Mouse (Mus musculus) granulocyte monocyte progenitor cell, adult 5-6 weeks (primary cell): ENCODE measurements around the gene Scn10a. TPM values are rescaled to one million over a fixed set of nuclear protein-coding genes. Genes with fewer than 3 reads are reported as not detected.
A peak's percentile ranks its signal among the peaks of the same experiment; 100 is the strongest.

Experiments
- ATAC-seq: replicated peaks from 2 replicates; pipeline ENCODE4 v1.8.0; 2016; ENCODE audit warnings: mild to moderate bottlenecking, moderate TSS enrichment, inconsistent platforms; ENCODE audit not compliant: poor library complexity, severe bottlenecking
- total RNA-seq, 2 experiments: library from RNA; stranded (forward) in 1 of 2; stranded (reverse) in 1 of 2; fragments of 200-712, 200-1000 nt in 1 of 2; fragments of >200 nt in 1 of 2; fragmentation: Nextera tagmentation in 1 of 2; gene quantifications; 2 replicates each; pipeline ENCODE4 v1.2.3; 2014 to 2017

Gene Scn10a
- total RNA-seq, 2 experiments from 2014 or later: not detected

DNA sequence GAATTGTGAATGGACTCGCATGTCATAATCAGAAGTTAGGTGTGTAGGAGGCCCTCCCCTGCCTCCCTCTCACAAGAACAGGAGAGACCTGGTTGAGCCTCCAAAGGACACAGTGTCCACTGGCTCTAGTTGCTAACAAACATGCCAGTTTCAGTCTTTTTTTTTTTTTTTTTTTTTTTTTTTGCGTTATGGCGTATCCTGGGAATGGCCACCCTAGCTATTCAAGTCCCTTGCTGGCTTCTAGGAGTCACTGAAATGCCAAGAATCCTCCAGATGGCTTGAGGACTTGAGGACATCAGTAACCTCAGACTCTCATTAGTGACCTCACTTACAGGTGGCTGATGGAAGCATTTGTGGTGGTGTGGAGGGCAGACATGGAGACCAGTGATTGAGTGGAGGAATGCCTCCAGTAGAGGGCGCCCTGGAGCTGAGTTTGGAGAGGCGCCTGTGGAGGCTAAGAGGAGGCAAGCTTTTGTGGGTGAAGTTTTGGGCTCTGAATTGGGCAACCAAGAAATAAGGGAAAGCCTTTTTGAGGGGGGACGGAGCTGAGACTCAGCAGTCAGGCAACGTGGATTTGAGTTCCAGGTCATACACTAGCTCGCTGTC, 72.1 kb downstream of the Scn10a start:
- ATAC-seq: peak; percentile 58

- ATAC-seq: no peak
These were observed 77.1 kb downstream of the Scn10a start for GRCm38 (mm10) chr9:119641985-119642384.

DNA sequence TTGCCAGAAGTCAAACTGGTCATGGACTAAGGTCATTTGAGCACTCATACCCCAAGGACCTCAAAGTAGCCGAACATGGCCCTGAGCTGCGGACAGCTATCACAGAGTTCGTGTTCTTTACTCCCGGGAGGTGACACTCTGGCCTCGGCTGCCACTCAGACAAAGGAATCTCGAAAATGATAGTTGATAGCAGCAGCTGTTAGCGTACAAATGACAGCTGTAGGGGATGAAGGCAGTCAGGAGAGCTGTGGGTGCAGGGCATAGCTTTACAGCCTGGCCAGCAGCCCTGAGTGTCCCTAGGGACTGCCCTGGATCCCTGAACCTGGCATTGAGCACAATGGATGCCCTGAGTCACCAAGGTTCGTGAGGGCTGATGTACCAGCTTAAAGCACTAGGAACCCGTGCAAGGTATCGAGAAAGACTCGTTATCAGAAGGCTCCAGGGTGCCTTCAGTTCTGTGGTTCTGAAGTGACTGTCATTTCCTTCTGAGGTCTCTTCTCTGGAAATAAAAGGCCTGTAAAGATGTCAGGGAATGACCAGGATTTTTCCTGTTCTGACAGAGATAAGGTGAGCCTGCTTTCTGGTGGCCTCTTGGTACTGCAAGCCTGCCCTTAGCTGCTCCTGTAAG, 84.8 kb downstream of the Scn10a start:
- ATAC-seq: no peak

- ATAC-seq: no peak
These were observed 85.6 kb downstream of the Scn10a start for GRCm38 (mm10) chr9:119633475-119633874.

DNA sequence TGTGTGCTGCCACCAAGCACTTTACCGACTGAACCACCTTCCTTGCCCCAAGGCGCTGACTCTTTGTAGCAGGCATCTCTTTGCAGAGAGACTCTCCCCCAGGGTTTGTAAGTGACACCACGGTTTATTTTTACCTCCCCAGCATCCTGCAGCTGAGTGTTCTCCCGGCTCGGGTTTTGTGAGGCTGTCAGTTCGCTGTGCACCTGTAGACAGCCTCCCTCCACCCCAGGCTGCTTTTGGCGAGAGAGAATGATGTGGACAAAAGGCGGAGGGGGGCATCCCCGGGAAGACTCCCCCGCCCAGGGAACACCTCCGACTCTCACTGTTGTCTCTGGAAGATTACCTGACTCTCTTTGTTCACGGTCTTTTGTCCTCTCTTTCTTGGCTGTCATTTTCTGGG, 86.3 kb downstream of the Scn10a start:
- ATAC-seq: no peak

DNA sequence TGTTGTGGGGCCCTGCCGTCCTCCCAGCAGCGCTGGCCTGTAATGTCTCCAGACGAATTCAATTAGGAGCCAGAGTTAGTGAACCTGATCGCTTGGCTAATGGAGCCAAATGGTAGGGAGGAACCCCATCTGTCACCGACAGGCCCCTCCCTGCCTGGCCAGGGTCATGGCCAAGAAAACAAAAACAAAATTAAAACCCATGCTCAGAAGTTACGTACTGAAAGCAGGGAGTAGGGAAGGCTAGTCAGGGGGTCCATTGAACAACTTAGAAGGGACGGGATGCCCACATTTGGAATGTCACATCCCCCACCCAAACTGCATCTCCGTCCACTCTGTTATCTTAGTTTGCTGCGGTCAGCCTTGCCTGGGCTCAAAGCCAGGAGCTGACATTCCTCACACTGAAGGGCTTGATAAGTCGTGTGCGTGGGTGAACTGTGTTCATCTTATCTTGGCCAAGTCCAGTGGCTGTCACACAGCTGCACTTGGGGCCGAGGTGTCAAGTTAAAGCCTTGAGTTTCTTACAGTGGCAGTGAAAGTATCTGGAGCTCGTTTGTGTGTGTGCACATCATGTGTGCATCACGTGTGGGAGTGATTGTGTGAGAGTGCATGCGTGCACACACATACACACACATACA, 87.1 kb downstream of the Scn10a start:
- ATAC-seq: no peak

GRCm38 (mm10) chr9:119631393-119631898, 87.7 kb downstream of the Scn10a start:
- no peak for ATAC-seq

DNA sequence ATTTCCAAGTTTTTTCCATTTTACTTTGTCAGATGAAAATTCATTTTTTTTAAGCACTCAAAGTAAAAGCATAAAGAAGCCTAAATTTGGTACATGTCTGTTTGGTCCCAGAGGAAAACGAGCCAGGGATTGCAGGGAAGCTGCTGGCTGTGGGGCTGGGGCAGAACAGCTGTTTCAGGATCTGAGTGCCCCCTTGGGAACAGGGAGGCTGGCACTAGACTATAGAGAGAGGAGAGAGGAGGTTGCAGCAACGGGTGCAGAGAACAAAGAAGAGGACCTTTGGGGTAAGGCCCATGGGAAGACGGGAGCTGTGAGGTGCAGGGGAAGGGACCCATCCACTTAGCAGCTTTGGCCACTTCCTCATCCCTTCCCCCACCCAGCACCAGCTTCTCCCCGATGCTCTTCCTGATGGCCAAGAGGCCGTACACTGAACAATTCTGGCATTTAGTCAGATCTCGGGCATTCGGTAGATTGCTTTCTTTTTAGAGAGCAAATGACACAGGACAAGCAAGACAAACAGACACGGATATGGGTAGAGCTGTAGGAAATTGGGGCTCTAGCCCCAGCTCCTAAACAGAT, 90.3 kb downstream of the Scn10a start:
- ATAC-seq: no peak

DNA sequence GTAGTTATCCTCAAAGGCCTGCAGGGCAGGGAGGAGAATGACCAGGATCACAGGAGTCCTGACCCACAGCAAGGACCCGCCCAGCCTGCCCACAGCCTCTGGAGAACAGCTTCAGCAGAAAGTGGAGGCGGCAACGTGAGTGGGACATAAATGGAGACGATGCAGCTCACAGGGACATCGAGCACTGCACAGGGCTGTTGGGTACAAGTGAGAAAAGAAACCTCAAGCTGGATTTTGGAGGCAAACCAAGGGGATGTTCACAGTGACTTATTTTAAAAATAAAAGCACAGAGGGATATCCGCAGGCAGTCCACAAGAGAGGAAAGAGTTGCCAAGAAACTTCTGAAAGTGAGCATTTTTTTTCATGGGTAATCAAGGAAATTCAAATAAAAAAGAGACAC, 91.9 kb downstream of the Scn10a start:
- ATAC-seq: no peak

GRCm38 (mm10) chr9:119624151-119624550, 95.0 kb downstream of the Scn10a start:
- no peak for ATAC-seq

DNA sequence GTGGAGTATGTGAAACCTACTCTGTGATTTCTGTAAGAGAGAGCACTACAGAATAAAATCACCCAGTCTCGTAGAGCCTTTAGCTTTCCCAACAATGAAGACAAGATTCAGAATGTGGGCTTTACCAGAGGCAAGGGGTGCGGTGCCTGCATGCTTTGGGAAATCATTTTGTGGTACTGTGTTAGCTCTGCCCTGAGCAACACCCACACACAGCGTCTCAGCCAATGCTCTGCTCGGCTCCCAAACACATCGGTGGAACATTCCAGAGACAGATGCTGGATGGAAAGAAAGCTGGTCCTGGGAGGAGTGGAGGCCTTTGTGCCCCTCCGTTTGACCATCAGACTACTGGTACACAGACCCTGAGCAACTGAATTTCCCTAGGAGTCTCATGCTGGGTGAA, 104.3 kb downstream of the Scn10a start:
- no peak for ATAC-seq

GRCm38 (mm10) chr9:119610563-119611166, 108.5 kb downstream of the Scn10a start:
- no peak for ATAC-seq

- ATAC-seq: no peak
These were observed 112.2 kb downstream of the Scn10a start for GRCm38 (mm10) chr9:119606906-119607305.

DNA sequence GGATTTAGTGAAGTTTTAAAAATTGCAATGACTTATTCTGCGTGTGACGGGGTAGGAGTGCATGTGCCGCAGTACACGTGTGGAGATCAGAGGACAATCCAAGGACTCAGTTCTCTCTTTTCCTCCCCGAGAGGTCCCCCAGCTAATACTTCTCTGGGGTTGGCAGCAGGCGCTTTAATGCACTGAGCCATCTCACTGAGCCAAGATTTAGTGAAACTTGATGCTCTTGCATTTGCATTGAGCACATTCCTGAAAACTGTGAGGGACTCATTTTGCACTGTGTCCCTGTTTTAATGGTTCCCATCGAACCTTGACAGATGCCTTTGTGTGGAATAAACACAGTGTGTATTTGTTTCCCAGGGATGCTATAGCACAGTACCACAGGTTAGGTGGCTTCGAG, 114.5 kb downstream of the Scn10a start:
- no peak for ATAC-seq

DNA sequence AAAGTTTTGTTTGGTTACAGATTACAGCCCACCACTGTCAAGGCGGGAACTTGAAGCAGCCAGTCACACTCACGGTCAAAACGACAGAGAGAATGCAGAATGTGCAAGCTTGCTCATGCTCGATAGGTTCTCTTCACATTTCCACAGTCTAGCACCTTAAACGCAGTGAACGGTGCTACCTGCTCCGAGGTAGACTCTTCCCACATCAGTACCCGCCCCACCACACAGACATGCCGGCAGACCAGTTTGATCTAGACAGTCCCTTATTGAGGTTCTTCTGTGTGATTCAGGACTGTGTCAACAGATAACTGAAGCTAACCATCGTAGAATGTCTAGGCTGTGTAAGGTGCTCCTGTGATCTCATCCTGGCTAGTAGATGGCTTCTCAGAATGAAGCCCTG, 120.6 kb downstream of the Scn10a start:
- ATAC-seq: no peak

GRCm38 (mm10) chr9:119597332-119597731, 121.8 kb downstream of the Scn10a start:
- ATAC-seq: no peak

DNA sequence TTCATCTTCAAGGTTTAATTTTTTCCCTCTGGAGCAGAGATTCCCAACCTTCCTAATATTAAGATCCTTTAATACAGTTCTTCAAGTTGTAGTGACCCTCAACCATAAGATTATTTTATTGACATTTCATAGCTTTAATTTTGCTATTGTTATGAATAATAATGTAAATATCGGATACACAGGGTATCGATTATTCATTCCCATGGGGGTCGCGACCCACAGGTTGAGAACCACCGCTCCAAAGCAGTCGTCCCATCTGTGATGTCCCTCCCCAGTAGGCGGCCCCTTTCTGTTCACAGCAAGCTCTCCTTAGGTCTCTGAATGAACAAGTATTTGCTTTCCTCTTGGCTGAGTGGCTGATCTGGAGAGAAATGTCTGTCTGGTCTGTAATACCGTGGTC, 129.5 kb downstream of the Scn10a start:
- no peak for ATAC-seq

GRCm38 (mm10) chr9:119588763-119589449, 130.2 kb downstream of the Scn10a start:
- no peak for ATAC-seq

GRCm38 (mm10) chr9:119580668-119581067, 138.5 kb downstream of the Scn10a start:
- peak; percentile 82 for ATAC-seq

GRCm38 (mm10) chr9:119580187-119580586, 138.9 kb downstream of the Scn10a start:
- ATAC-seq: no peak
